Mouse (Mus musculus): Measurements from ENCODE around the gene Ngdn.

Gene Ngdn

DNA sequence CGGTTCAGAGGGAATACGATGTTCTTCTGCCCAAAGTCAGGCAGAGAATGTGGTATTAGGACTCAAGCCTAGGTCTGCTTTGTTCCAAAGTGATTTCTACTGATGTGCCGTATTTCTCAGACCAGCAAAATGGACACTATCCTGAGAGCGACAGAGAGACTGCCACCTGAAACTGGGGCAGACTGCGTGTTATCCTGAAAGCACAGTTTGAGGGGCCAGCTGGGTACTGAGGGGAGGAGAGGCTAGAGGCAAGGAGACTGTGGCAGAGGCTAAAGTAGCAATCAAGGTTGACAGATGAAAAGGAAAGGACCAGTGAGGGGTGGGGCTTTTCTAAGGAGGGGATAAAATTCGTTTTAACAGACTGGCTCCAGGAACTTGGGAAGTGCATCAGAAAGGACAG, 14.4 kb upstream of the Ngdn start:
- no peak for DNase-seq

DNA sequence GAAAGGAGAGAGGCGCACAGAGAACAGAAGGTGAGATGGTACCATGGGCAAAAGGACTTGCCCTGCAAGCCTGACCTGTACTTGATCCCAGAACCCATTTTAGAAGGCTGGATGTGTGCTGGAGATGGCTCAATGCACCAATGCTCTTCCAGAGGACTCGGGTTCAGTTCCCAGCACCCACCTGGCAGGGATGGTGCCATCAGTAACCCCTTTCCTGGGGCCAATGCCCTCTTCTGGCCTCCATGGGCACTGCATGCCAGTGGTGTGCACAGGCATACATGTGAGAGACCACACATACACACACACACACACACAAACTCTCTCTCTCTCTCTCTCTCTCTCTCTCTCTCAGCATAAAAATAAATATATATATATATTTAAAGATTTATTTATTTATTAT, 13.8 kb upstream of the Ngdn start:
- no peak for DNase-seq

- no peak for DNase-seq
These were observed 13.1 kb upstream of the Ngdn start for GRCm38 (mm10) chr14:55001938-55002686.

- no peak for DNase-seq
These were observed 12.6 kb upstream of the Ngdn start for GRCm38 (mm10) chr14:55002687-55003120.

- DNase-seq = no peak
These were observed 11.1 kb upstream of the Ngdn start for GRCm38 (mm10) chr14:55003878-55004855.

GRCm38 (mm10) chr14:55005506-55005905, 9.7 kb upstream of the Ngdn start:
- DNase-seq = no peak

- no peak for DNase-seq
These were observed 9.3 kb upstream of the Ngdn start for GRCm38 (mm10) chr14:55005967-55006366.

DNA sequence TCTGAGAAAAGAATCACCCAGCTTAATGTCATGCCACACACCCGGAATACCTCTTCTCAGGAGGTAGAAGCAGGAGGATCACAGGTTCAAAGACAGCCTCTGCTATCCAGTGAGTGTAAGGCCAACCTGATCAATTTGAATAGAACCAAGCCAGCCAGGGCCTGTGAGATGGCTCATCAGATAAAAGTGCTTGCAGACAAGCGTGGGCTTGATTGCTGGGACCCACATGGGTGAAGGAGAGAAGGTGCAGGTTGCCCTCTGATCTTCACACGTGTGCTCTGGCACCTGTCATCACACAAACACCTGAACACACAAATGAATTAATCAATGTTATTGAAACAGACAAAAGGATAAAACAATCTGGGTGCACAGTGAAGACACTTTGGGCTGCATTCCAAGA, 8.7 kb upstream of the Ngdn start:
- DNase-seq = no peak

DNA sequence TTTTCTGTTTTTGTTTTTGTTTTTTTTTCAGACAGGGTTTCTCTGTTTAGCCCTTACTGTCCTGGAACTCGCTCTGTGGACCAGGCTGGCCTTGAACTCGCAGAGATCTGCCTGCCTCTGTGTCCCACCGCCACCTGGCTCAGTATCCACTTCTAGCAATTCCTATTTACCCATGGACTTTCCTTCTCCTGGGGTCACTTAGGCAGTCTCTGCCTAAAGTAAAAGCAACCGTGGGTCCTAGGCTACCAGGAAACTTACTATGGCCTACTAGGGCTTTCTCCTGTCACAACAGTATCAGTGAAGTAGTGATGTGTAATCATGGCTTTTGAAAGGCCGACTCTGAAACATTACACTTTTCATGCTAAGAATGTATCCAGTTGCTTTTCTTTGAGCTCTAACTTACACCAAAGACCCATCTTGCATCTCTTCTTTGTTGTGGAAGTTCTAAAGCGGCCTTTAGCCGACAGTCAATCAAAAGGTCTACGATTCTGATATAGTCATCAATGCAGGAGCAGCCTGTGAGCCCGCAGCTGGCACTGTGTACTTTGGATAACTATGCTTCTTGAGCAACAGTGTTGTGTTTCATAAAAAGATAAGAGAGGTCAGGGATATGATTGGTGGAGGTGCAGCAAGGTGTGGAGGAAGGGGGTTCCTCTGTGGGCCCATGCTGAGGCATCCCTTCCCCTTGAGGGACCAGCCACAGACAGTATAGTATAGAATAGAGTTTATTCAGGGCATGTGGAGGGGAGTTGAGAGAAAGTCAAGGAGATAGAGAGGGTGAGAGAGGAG, 7.9 kb upstream of the Ngdn start:
- DNase-seq = no peak

- no peak for DNase-seq
These were observed 6.8 kb upstream of the Ngdn start for GRCm38 (mm10) chr14:55008417-55008816.

GRCm38 (mm10) chr14:55011116-55011515, 4.1 kb upstream of the Ngdn start:
- DNase-seq = no peak

GRCm38 (mm10) chr14:55014591-55014990, 663 bp upstream of the Ngdn start:
- DNase-seq = no peak

- DNase-seq = no peak
These were observed 485 bp downstream of the Ngdn start for GRCm38 (mm10) chr14:55015767-55016111.

GRCm38 (mm10) chr14:55016876-55017275, 1.6 kb downstream of the Ngdn start:
- no peak for DNase-seq

DNA sequence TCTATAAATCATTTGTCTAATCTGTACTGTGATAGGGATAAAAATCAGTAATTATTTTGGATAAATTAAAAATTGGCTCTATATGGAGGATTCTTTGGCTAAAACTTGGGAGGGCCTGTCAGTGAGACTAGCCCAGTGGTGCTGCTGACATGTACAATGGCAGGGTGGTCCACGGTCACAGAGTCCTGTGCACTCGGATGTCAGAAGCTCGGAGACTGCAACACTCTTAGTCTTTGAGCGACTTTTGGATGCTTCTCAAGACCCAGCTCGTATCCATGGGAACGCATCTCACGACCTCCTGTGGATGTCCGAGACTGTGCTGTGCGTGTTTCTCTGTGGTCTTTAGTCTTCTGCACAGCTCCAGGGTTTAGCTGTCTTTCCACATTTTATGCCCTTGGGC, 5.1 kb downstream of the Ngdn start:
- DNase-seq = no peak

GRCm38 (mm10) chr14:55023011-55023410, 7.8 kb downstream of the Ngdn start:
- DNase-seq = no peak

DNA sequence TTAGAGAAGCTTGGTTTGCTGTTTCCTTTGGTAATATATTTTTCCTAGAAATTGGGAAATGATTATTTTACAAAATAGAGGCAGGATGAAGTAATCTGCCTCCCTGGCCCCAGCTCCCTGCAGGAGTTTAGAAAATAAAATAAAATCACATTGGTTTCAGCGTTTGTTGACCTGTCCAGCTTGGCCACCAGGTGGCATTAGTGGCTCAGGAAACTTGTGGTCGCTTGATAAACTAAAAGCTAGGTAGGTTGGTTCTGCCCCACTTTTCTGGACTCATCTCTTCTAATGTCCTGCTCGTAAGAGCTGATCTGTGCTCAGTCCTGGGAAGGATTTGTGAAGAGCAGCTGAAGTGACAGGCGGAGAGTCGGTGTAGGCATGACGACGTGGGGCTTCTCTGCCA, 9.0 kb downstream of the Ngdn start:
- peak; percentile 76 for DNase-seq

- DNase-seq = no peak
These were observed 10.3 kb downstream of the Ngdn start for GRCm38 (mm10) chr14:55025527-55025926.

DNA sequence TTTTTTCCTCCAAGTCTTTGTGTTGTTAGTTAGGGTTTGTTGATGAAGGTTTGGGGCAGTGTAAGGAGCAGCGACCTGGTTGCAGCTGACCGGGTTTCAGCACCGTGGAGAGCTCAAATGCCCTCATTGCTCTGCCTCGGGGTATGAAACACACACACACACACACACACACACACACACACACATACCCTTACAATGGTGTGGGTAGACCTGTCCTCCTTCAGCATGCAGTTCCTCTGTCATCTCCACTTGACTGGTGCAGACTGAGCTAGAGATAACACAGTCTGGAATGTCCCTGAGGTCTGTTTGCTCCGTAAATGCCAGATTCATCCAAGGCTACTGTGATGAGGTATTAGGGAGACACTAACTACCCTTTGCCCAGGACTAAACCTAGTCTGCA, 12.0 kb downstream of the Ngdn start:
- DNase-seq = no peak

DNA sequence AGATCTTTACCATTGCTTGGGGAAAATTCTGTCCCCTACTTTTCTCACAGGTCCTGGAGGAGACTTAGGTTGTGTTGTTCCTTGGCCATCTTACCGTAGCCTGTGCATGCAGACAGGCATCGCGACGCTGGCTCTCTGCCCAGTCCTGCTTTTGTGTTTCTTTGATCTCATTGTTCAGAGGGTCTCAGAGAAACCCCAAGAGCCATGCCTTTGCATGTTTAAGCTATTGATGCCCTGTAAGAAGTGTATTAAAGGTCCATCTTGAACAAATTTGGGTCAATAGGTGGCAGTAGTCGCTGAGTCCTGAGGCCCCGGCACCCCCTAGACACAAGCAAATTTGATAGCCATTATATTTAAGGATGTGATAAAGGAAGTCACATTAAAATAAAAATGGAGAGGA, 12.4 kb downstream of the Ngdn start:
- DNase-seq = peak; percentile 59

GRCm38 (mm10) chr14:55028333-55028835, 13.1 kb downstream of the Ngdn start:
- no peak for DNase-seq

DNA sequence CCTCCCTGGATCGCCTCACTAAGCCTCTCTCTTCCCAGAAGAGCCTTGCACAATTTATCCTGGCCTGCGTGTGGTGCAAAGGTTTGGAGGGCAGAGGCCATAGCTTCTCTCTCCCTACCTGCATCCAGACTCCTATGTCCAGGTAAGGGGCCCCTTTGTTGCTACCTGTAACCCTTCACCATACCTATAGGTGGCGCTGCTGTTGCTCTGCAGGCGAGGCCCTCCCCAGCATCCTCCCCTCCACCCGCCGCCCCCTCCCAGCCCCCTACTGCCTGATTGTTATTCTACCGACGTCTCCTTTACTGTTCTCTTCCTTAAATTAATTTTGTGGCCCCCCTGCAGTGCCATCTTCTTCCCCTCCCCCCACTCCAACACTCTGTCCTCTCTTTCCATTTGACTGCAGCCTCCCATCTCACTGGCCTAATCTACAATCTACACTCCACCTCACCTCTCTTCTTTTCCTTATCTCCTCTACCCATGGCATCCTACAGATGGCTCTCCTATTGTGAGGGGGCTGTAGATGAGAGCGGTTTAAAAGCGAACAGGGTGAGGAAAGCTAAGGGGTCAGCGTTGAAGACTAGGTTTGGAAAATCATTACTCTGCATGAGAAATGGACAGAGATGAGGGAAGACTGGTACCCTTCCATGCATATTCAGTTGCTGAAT, 13.9 kb downstream of the Ngdn start:
- peak; percentile 70 for DNase-seq
